Mouse (Mus musculus): ENCODE results near the gene Med18. TPM values are rescaled to one million over a fixed set of nuclear protein-coding genes. Genes with fewer than 3 reads are reported as not detected.
A peak's percentile ranks its signal among the peaks of the same experiment; 100 is the strongest.

The Med18 gene
- polyA plus RNA-seq, 1 experiment from 2014 or later: 25.2 TPM

- H3K9ac ChIP-seq (replicated peaks; ENCODE audit: low read length): no peak overlapping the region
- H3K9me3 ChIP-seq (replicated peaks; ENCODE audit: control insufficient read depth, low read length): no peaks in the 10 kb centered on the region
- WGBS: 78% methylated on average over 13 of the region's 13 CpGs
- H3K4me1 ChIP-seq (ENCODE audit: control insufficient read depth, insufficient read depth, low read length): no peaks in the 10 kb centered on the region
- H3K27ac ChIP-seq (replicated peaks; ENCODE audit: low read depth, low read length): no peak overlapping the region
- H3K4me2 ChIP-seq (ENCODE audit: low read depth, low read length): no peak overlapping the region
- H3K4me3 ChIP-seq (ENCODE audit: low read depth, low read length): no peak overlapping the region
- no peaks in the 10 kb centered on the region for H3K27me3 ChIP-seq (ENCODE audit: control insufficient read depth, insufficient read depth, low read length)
- no peaks in the 10 kb centered on the region for H3K36me3 ChIP-seq (replicated peaks; ENCODE audit: control insufficient read depth, insufficient read depth, low read depth, low read length)
- DNase-seq (ENCODE audit: low spot score): no peak
- no peak for ATAC-seq (replicated peaks; ENCODE audit: insufficient number of reproducible peaks, low FRiP score, low TSS enrichment, low read depth)
These were observed 12.5 kb upstream of the Med18 start for GRCm38 (mm10) chr4:132475895-132476878.

- no peak overlapping the region for H3K27ac ChIP-seq (replicated peaks; ENCODE audit: low read depth, low read length)
- no peaks in the 10 kb centered on the region for H3K4me1 ChIP-seq (ENCODE audit: control insufficient read depth, insufficient read depth, low read length)
- H3K9ac ChIP-seq (replicated peaks; ENCODE audit: low read length): no peak overlapping the region
- no peaks in the 10 kb centered on the region for H3K9me3 ChIP-seq (replicated peaks; ENCODE audit: control insufficient read depth, low read length)
- H3K4me3 ChIP-seq (ENCODE audit: low read depth, low read length): no peak overlapping the region
- no peak overlapping the region for H3K4me2 ChIP-seq (ENCODE audit: low read depth, low read length)
- ATAC-seq (replicated peaks; ENCODE audit: insufficient number of reproducible peaks, low FRiP score, low TSS enrichment, low read depth) (no peak), DNase-seq (ENCODE audit: low spot score) (no peak)
- H3K36me3 ChIP-seq (replicated peaks; ENCODE audit: control insufficient read depth, insufficient read depth, low read depth, low read length): no peaks in the 10 kb centered on the region
- H3K27me3 ChIP-seq (ENCODE audit: control insufficient read depth, insufficient read depth, low read length): no peaks in the 10 kb centered on the region
- WGBS: 84% methylated on average over 4 of the region's 4 CpGs
These were observed 10.9 kb upstream of the Med18 start for GRCm38 (mm10) chr4:132474631-132475030.

GRCm38 (mm10) chr4:132473411-132473810 lies 9.7 kb upstream of the Med18 start:
- Histone ChIP-seq H3K4me2 (ENCODE audit: low read depth, low read length) (no peak overlapping the region), H3K9me3 (replicated peaks; ENCODE audit: control insufficient read depth, low read length) (no peaks in the 10 kb centered on the region)
- 84% methylated on average over 9 of the region's 9 CpGs for WGBS

GRCm38 (mm10) chr4:132469873-132470272 lies 6.2 kb upstream of the Med18 start:
- no peak overlapping the region for H3K27ac ChIP-seq (replicated peaks; ENCODE audit: low read depth, low read length)

More at GRCm38 (mm10) chr4:132473411-132473810, 9.7 kb upstream of the Med18 start:
- H3K4me1 ChIP-seq (ENCODE audit: control insufficient read depth, insufficient read depth, low read length): no peaks in the 10 kb centered on the region
- DNase-seq (ENCODE audit: low spot score) (no peak), ATAC-seq (replicated peaks; ENCODE audit: insufficient number of reproducible peaks, low FRiP score, low TSS enrichment, low read depth) (no peak)
- H3K4me3 ChIP-seq (ENCODE audit: low read depth, low read length): no peak overlapping the region
- no peaks in the 10 kb centered on the region for H3K36me3 ChIP-seq (replicated peaks; ENCODE audit: control insufficient read depth, insufficient read depth, low read depth, low read length)
- no peaks in the 10 kb centered on the region for H3K27me3 ChIP-seq (ENCODE audit: control insufficient read depth, insufficient read depth, low read length)
- no peak overlapping the region for H3K9ac ChIP-seq (replicated peaks; ENCODE audit: low read length)
- H3K27ac ChIP-seq (replicated peaks; ENCODE audit: low read depth, low read length): no peak overlapping the region

GRCm38 (mm10) chr4:132464255-132464613 lies 513 bp upstream of the Med18 start:
- peaks cover 5% of the 10 kb centered on the region for H3K36me3 ChIP-seq (replicated peaks; ENCODE audit: control insufficient read depth, insufficient read depth, low read depth, low read length)
- DNase-seq (ENCODE audit: low spot score): no peak
- WGBS: 0% methylated on average over 5 of the region's 5 CpGs
- peak overlapping the region; percentile 26; the same call in 1 of the 2 replicates for H3K9ac ChIP-seq (replicated peaks; ENCODE audit: low read length)
- H3K27ac ChIP-seq (replicated peaks; ENCODE audit: low read depth, low read length): no peak overlapping the region
- ATAC-seq (replicated peaks; ENCODE audit: insufficient number of reproducible peaks, low FRiP score, low TSS enrichment, low read depth): no peak
- H3K4me3 ChIP-seq (ENCODE audit: low read depth, low read length): peak overlapping the region; percentile 77
- no peaks in the 10 kb centered on the region; the same call in 1 of the 2 replicates for H3K4me1 ChIP-seq (ENCODE audit: control insufficient read depth, insufficient read depth, low read length)
- H3K4me2 ChIP-seq (ENCODE audit: low read depth, low read length): peak overlapping the region; percentile 6
- no peaks in the 10 kb centered on the region for H3K27me3 ChIP-seq (ENCODE audit: control insufficient read depth, insufficient read depth, low read length)
- H3K9me3 ChIP-seq (replicated peaks; ENCODE audit: control insufficient read depth, low read length): no peaks in the 10 kb centered on the region

More at GRCm38 (mm10) chr4:132469873-132470272, 6.2 kb upstream of the Med18 start:
- no peaks in the 10 kb centered on the region for H3K4me1 ChIP-seq (ENCODE audit: control insufficient read depth, insufficient read depth, low read length)
- ATAC-seq (replicated peaks; ENCODE audit: insufficient number of reproducible peaks, low FRiP score, low TSS enrichment, low read depth) (no peak), DNase-seq (ENCODE audit: low spot score) (peak; percentile 59)
- 9% methylated on average over 3 of the region's 3 CpGs for WGBS
- H3K4me3 ChIP-seq (ENCODE audit: low read depth, low read length): no peak overlapping the region
- H3K9ac ChIP-seq (replicated peaks; ENCODE audit: low read length): no peak overlapping the region
- no peaks in the 10 kb centered on the region for H3K36me3 ChIP-seq (replicated peaks; ENCODE audit: control insufficient read depth, insufficient read depth, low read depth, low read length)
- H3K27me3 ChIP-seq (ENCODE audit: control insufficient read depth, insufficient read depth, low read length): no peaks in the 10 kb centered on the region
- H3K9me3 ChIP-seq (replicated peaks; ENCODE audit: control insufficient read depth, low read length): no peaks in the 10 kb centered on the region
- H3K4me2 ChIP-seq (ENCODE audit: low read depth, low read length): no peak overlapping the region

- DNase-seq (ENCODE audit: low spot score) (no peak), ATAC-seq (replicated peaks; ENCODE audit: insufficient number of reproducible peaks, low FRiP score, low TSS enrichment, low read depth) (no peak)
- Histone ChIP-seq H3K27ac (replicated peaks; ENCODE audit: low read depth, low read length) (no peak overlapping the region), H3K36me3 (replicated peaks; ENCODE audit: control insufficient read depth, insufficient read depth, low read depth, low read length) (peaks cover 7% of the 10 kb centered on the region), H3K27me3 (ENCODE audit: control insufficient read depth, insufficient read depth, low read length) (no peaks in the 10 kb centered on the region), H3K4me3 (ENCODE audit: low read depth, low read length) (peak overlapping the region; percentile 77), H3K4me1 (ENCODE audit: control insufficient read depth, insufficient read depth, low read length) (no peaks in the 10 kb centered on the region; the same call in 1 of the 2 replicates), H3K9me3 (replicated peaks; ENCODE audit: control insufficient read depth, low read length) (no peaks in the 10 kb centered on the region), H3K9ac (replicated peaks; ENCODE audit: low read length) (peak overlapping the region; percentile 83), H3K4me2 (ENCODE audit: low read depth, low read length) (peak overlapping the region; percentile 76)
- WGBS: 13% methylated on average over 11 of the region's 11 CpGs
These were observed 885 bp downstream of the Med18 start for GRCm38 (mm10) chr4:132462836-132463235.

GRCm38 (mm10) chr4:132460225-132460624 lies 3.5 kb downstream of the Med18 start:
- H3K27ac ChIP-seq (replicated peaks; ENCODE audit: low read depth, low read length): no peak overlapping the region
- no peak overlapping the region for H3K4me3 ChIP-seq (ENCODE audit: low read depth, low read length)
- H3K9me3 ChIP-seq (replicated peaks; ENCODE audit: control insufficient read depth, low read length): no peaks in the 10 kb centered on the region
- no peaks in the 10 kb centered on the region; the same call in 1 of the 2 replicates for H3K4me1 ChIP-seq (ENCODE audit: control insufficient read depth, insufficient read depth, low read length)
- H3K9ac ChIP-seq (replicated peaks; ENCODE audit: low read length): no peak overlapping the region
- DNase-seq (ENCODE audit: low spot score) (no peak), ATAC-seq (replicated peaks; ENCODE audit: insufficient number of reproducible peaks, low FRiP score, low TSS enrichment, low read depth) (no peak)
- 90% methylated on average over 8 of the region's 8 CpGs for WGBS
- H3K36me3 ChIP-seq (replicated peaks; ENCODE audit: control insufficient read depth, insufficient read depth, low read depth, low read length): peaks cover 7% of the 10 kb centered on the region
- no peaks in the 10 kb centered on the region for H3K27me3 ChIP-seq (ENCODE audit: control insufficient read depth, insufficient read depth, low read length)
- H3K4me2 ChIP-seq (ENCODE audit: low read depth, low read length): no peak overlapping the region

- Histone ChIP-seq H3K27ac (replicated peaks; ENCODE audit: low read depth, low read length) (no peak overlapping the region), H3K4me3 (ENCODE audit: low read depth, low read length) (no peak overlapping the region), H3K9me3 (replicated peaks; ENCODE audit: control insufficient read depth, low read length) (no peaks in the 10 kb centered on the region), H3K9ac (replicated peaks; ENCODE audit: low read length) (no peak overlapping the region), H3K27me3 (ENCODE audit: control insufficient read depth, insufficient read depth, low read length) (no peaks in the 10 kb centered on the region), H3K4me1 (ENCODE audit: control insufficient read depth, insufficient read depth, low read length) (no peaks in the 10 kb centered on the region), H3K36me3 (replicated peaks; ENCODE audit: control insufficient read depth, insufficient read depth, low read depth, low read length) (peaks cover 7% of the 10 kb centered on the region), H3K4me2 (ENCODE audit: low read depth, low read length) (no peak overlapping the region)
- DNase-seq (ENCODE audit: low spot score): no peak
- no peak for ATAC-seq (replicated peaks; ENCODE audit: insufficient number of reproducible peaks, low FRiP score, low TSS enrichment, low read depth)
- WGBS: 93% methylated on average over 6 of the region's 6 CpGs
These were observed 8.2 kb downstream of the Med18 start for GRCm38 (mm10) chr4:132455561-132455960.
